Mouse (Mus musculus) lung, embryonic 16.5 days (tissue): ENCODE measurements at regions not wholly inside any gene's neighbourhood (a gene's known extent, or its start where the extent isn't known, plus 50 kb on each side); places are given as distances from the start of the nearest gene placed in this dataset.

Source experiments
- ATAC-seq: fragments of 200-750 bp; cut with Nextera tagmentation; 2 replicates; pipeline ENCODE4 v1.8.0; 2017; ENCODE audit warnings: low read depth, mild to moderate bottlenecking, moderate library complexity
- H3K27ac ChIP-seq: fragments of 300-500 bp; sonication (generic); 2 replicates; pipeline ENCODE4 v1.5.1; 2014; ENCODE audit warnings: mild to moderate bottlenecking, control low read depth, low read length
- H3K27me3 ChIP-seq: fragments of 300-500 bp; sonication (generic); 2 replicates; pipeline ENCODE4 v1.6.1; 2014; ENCODE audit warnings: low read depth, low read length, mixed read lengths; ENCODE audit not compliant: control insufficient read depth, insufficient read depth
- H3K36me3 ChIP-seq: fragments of 300-500 bp; sonication (generic); 2 replicates; pipeline ENCODE4 v1.6.1; 2014; ENCODE audit warnings: low read length; ENCODE audit not compliant: control insufficient read depth, insufficient read depth
- H3K4me1 ChIP-seq: fragments of 300-500 bp; sonication (generic); replicated peaks from 2 replicates; pipeline ENCODE4 v1.6.1; 2014; ENCODE audit warnings: low read length, mixed read lengths; ENCODE audit not compliant: control insufficient read depth, insufficient read depth
- H3K4me2 ChIP-seq: fragments of 300-500 bp; sonication (generic); 2 replicates; pipeline ENCODE4 v1.6.1; 2014; ENCODE audit warnings: low read depth, low read length, control low read depth
- H3K4me3 ChIP-seq: fragments of 300-500 bp; sonication (generic); 2 replicates; pipeline ENCODE4 v1.5.1; 2014; ENCODE audit warnings: mild to moderate bottlenecking, low read length, control low read depth
- H3K9ac ChIP-seq: fragments of 300-500 bp; sonication (generic); 2 replicates; pipeline ENCODE4 v1.6.1; 2014; ENCODE audit warnings: low read length, control low read depth
- H3K9me3 ChIP-seq: fragments of 300-500 bp; sonication (generic); 2 replicates; pipeline ENCODE4 v1.6.1; 2016; ENCODE audit warnings: low read length; ENCODE audit not compliant: control insufficient read depth
- WGBS: fragments of 180-500 bp; shearing (Covaris S2); extraction: QIAGEN DNeasy Blood & Tissue Kit; methylation state at CpG from one replicate; pipeline ENCODE4 v1.1.7; 2014; 5-methylcytosine and 5-hydroxymethylcytosine counted together

GRCm38 (mm10) chr10:70336741-70337140, 91.8 kb downstream of the Slc16a9 start:
- Histone ChIP-seq H3K4me1 (no peaks in the 10 kb centered on the region), H3K4me2 (no peak overlapping the region), H3K9ac (no peak overlapping the region), H3K27me3 (no peaks in the 10 kb centered on the region), H3K27ac (no peak overlapping the region), H3K36me3 (no peaks in the 10 kb centered on the region), H3K4me3 (no peak overlapping the region), H3K9me3 (peaks cover 5% of the 10 kb centered on the region; the same call in 1 of the 2 replicates)
- no peak for ATAC-seq
- WGBS: 59% methylated on average over 1 of the region's 1 CpGs

- Histone ChIP-seq H3K27ac (no peak overlapping the region), H3K27me3 (no peaks in the 10 kb centered on the region), H3K9me3 (no peaks in the 10 kb centered on the region), H3K4me3 (no peak overlapping the region), H3K36me3 (no peaks in the 10 kb centered on the region), H3K4me2 (no peak overlapping the region), H3K4me1 (no peaks in the 10 kb centered on the region), H3K9ac (no peak overlapping the region)
- 43% methylated on average over 5 of the region's 5 CpGs for WGBS
- no peak for ATAC-seq
Observed at GRCm38 (mm10) chr10:70359421-70359820, 80.9 kb upstream of the Fam13c start.

- H3K9ac ChIP-seq: no peak overlapping the region
- H3K9me3 ChIP-seq: no peaks in the 10 kb centered on the region
- H3K4me2 ChIP-seq: no peak overlapping the region
- H3K27me3 ChIP-seq: no peaks in the 10 kb centered on the region
- no peak overlapping the region for H3K4me3 ChIP-seq
- ATAC-seq: no peak
- no peak overlapping the region for H3K27ac ChIP-seq
- no peaks in the 10 kb centered on the region for H3K4me1 ChIP-seq
- no peaks in the 10 kb centered on the region for H3K36me3 ChIP-seq
- WGBS: 43% methylated on average over 7 of the region's 7 CpGs
Observed at GRCm38 (mm10) chr10:70359834-70360233, 80.4 kb upstream of the Fam13c start.

DNA sequence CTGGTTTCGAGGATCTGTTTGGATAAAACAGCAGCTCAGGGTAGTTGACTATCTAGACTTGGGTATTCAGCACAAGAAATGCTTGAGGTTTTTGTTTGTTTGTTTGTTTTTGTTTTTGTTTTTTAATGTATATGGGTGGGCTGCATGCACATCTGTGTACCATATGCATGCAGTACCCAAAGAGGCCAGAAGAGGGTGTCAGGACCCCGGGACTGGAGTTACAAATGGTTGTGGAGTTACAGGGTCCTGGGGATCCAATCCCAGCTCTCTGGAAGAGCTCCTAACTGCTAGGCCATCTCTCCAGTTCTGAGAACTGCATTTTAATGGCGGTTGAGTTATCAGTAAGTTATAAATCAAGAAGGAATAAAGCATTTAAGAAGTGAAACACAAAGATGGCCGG, 77.2 kb upstream of the Fam13c start:
- H3K9me3 ChIP-seq: no peaks in the 10 kb centered on the region
- H3K36me3 ChIP-seq: no peaks in the 10 kb centered on the region
- H3K9ac ChIP-seq: no peak overlapping the region
- H3K4me2 ChIP-seq: no peak overlapping the region
- no peak overlapping the region for H3K4me3 ChIP-seq
- no peaks in the 10 kb centered on the region for H3K4me1 ChIP-seq
- no peaks in the 10 kb centered on the region for H3K27me3 ChIP-seq
- 70% methylated on average over 4 of the region's 4 CpGs for WGBS
- no peak overlapping the region for H3K27ac ChIP-seq
- ATAC-seq: no peak

- no peak for ATAC-seq
- Histone ChIP-seq H3K4me3 (no peak overlapping the region), H3K27ac (no peak overlapping the region), H3K4me2 (no peak overlapping the region), H3K9ac (no peak overlapping the region), H3K36me3 (no peaks in the 10 kb centered on the region), H3K4me1 (no peaks in the 10 kb centered on the region), H3K27me3 (no peaks in the 10 kb centered on the region), H3K9me3 (no peaks in the 10 kb centered on the region)
- WGBS: 40% methylated on average over 14 of the region's 14 CpGs
Observed at GRCm38 (mm10) chr10:70364218-70364975, 75.9 kb upstream of the Fam13c start.

- no peak overlapping the region for H3K4me3 ChIP-seq
- H3K4me2 ChIP-seq: no peak overlapping the region
- H3K4me1 ChIP-seq: no peaks in the 10 kb centered on the region
- H3K36me3 ChIP-seq: no peaks in the 10 kb centered on the region
- H3K9me3 ChIP-seq: no peaks in the 10 kb centered on the region
- 78% methylated on average over 9 of the region's 9 CpGs for WGBS
- no peak overlapping the region for H3K27ac ChIP-seq
- no peaks in the 10 kb centered on the region for H3K27me3 ChIP-seq
- no peak overlapping the region for H3K9ac ChIP-seq
- no peak for ATAC-seq
Observed at GRCm38 (mm10) chr10:70364976-70365345, 75.3 kb upstream of the Fam13c start.

DNA sequence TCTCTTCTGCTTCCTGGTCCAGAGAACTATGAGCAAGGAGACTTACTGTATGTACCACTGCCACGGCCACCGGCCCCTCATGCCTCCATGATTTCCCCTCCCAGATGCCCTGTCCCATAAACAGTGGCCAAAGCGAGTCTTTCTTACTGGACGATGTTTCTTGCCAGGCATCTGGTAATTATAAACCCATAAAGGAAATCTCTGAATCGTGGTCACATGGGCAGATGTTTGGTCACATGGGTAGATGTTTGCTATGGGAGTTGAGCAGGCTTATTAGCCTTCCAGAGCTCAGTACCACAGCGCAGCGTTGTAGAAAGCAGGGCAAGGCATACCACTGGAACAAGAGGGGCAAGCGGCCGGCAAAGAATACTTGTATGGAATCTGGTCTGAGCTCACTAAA, 74.8 kb upstream of the Fam13c start:
- ATAC-seq: no peak
- WGBS: 75% methylated on average over 9 of the region's 9 CpGs
- Histone ChIP-seq H3K36me3 (no peaks in the 10 kb centered on the region), H3K9ac (no peak overlapping the region), H3K9me3 (no peaks in the 10 kb centered on the region), H3K4me3 (no peak overlapping the region), H3K4me1 (no peaks in the 10 kb centered on the region), H3K27me3 (no peaks in the 10 kb centered on the region), H3K27ac (no peak overlapping the region), H3K4me2 (no peak overlapping the region)

GRCm38 (mm10) chr10:70367866-70368265, 72.4 kb upstream of the Fam13c start:
- 79% methylated on average over 11 of the region's 11 CpGs for WGBS
- H3K36me3 ChIP-seq: no peaks in the 10 kb centered on the region
- H3K4me2 ChIP-seq: no peak overlapping the region
- H3K4me1 ChIP-seq: no peaks in the 10 kb centered on the region
- no peaks in the 10 kb centered on the region for H3K27me3 ChIP-seq
- H3K4me3 ChIP-seq: no peak overlapping the region
- no peak overlapping the region for H3K27ac ChIP-seq
- H3K9ac ChIP-seq: no peak overlapping the region
- no peak for ATAC-seq
- no peaks in the 10 kb centered on the region for H3K9me3 ChIP-seq

GRCm38 (mm10) chr10:70368685-70369084, 71.6 kb upstream of the Fam13c start:
- WGBS: 39% methylated on average over 7 of the region's 7 CpGs
- no peak overlapping the region for H3K9ac ChIP-seq
- ATAC-seq: peak; percentile 38; the same call in 1 of the 2 replicates
- H3K4me3 ChIP-seq: no peak overlapping the region
- H3K27me3 ChIP-seq: no peaks in the 10 kb centered on the region
- no peaks in the 10 kb centered on the region for H3K36me3 ChIP-seq
- H3K27ac ChIP-seq: no peak overlapping the region
- no peaks in the 10 kb centered on the region for H3K4me1 ChIP-seq
- H3K9me3 ChIP-seq: no peaks in the 10 kb centered on the region
- H3K4me2 ChIP-seq: no peak overlapping the region
